Mouse (Mus musculus) erythroblast, embryonic 14.5 days (primary cell): ENCODE measurements around the gene Ephb1.

ENCODE experiments used
- GATA1 ChIP-seq: IDR thresholded peaks from 2 replicates; pipeline ENCODE4 v1.6.1; 2012; ENCODE audit warnings: low read length, inconsistent platforms, mixed read lengths
- TAL1 ChIP-seq: IDR thresholded peaks from 3 replicates; pipeline ENCODE4 v1.6.1; 2012; ENCODE audit warnings: low read length, inconsistent platforms, mixed read lengths

DNA sequence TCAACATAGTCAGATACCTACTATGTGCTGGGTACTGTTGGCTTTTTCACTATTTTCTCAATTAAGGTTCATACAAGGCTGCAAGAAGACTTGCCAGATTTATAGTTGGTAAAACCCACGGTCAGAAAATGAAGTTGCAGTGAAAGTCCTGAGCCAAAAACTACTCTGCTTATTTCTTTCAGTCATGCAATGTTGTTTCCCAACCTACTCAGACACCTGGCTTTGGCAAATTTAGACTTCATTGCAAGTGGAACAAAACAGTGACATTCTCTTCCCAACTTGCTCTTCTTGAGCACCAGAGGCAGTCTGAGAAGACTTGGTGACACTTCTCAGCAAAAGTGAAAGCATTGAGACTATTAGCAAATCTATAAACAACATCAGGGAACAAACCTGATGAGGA lies 479.2 kb downstream of the Ephb1 start:
- TF ChIP-seq TAL1 = no peak
- no peak for TF ChIP-seq GATA1
